ENCODE assay signal across 8 mouse cellular contexts in genomic region chr2:84662866-84663265, GRCm38 (mm10). TPM values are rescaled to one million over a fixed set of nuclear protein-coding genes. Genes with fewer than 3 reads are reported as not detected.
DNase-seq lines count a peak whose midpoint lies in the region; ATAC-seq and TF ChIP-seq lines count a peak whose summit lies in the region.
"Had no signal": no experiment of that assay in that cellular context is flagged by ENCODE, and none has a peak within 500 bp of the region (broad histone marks: within the 10 kb centered on the region; RNA-seq: fewer than 3 reads in every experiment).

No protein-coding gene starts in this region.

- no peaks in the 10 kb centered on the region for H3K36me3 ChIP-seq in intestine, postnatal 0 days (ENCODE audit: control insufficient read depth, insufficient read depth)
- no peaks in the 10 kb centered on the region for H3K36me3 ChIP-seq in intestine, embryonic 16.5 days (ENCODE audit: control insufficient read depth, insufficient read depth, low read length)
- H3K36me3 ChIP-seq in ES-E14 (ENCODE audit: control insufficient read depth, insufficient read depth, low read length, poor library complexity, severe bottlenecking): no peaks in the 10 kb centered on the region; the same call in 1 of the 2 replicates
- no peaks in the 10 kb centered on the region for H3K36me3 ChIP-seq in kidney, postnatal 0 days (ENCODE audit: insufficient read depth, low read length)

- H3K4me3 ChIP-seq in intestine, postnatal 0 days (ENCODE audit: low read depth, low read length): no peak overlapping the region
- H3K4me3 ChIP-seq in intestine, embryonic 16.5 days (ENCODE audit: low read length): no peak overlapping the region
- H3K4me3 ChIP-seq in ES-E14 (ENCODE audit: insufficient read depth in 1 of 2, low read depth in 1 of 2, low read length in 2 of 2, poor library complexity in 1 of 2, severe bottlenecking in 1 of 2): no peak overlapping the region
- no peak overlapping the region for H3K4me3 ChIP-seq in kidney, postnatal 0 days (replicated peaks; ENCODE audit: low read depth, low read length)

- no peak overlapping the region for H3K9ac ChIP-seq in intestine, postnatal 0 days (ENCODE audit: low read depth, low read length)
- H3K9ac ChIP-seq in intestine, embryonic 16.5 days (ENCODE audit: low read depth, low read length): no peak overlapping the region
- H3K9ac ChIP-seq in ES-E14 (ENCODE audit: insufficient read depth, low read depth, low read length, poor library complexity, severe bottlenecking): no peak overlapping the region
- H3K9ac ChIP-seq in kidney, postnatal 0 days (ENCODE audit: low read depth, low read length): no peak overlapping the region

- no peak for ATAC-seq in intestine, postnatal 0 days
- ATAC-seq in intestine, embryonic 16.5 days: no peak
- ATAC-seq in kidney, postnatal 0 days (replicated peaks; ENCODE audit: low FRiP score, low read depth): no peak

- peak; percentile 69 for DNase-seq in ES-E14 (ENCODE audit: low read depth, low spot score)
- DNase-seq in adrenal gland, postnatal 14 days: peak; percentile 70
- peak; percentile 62 for DNase-seq in kidney, postnatal 0 days (ENCODE audit: low spot score)
- DNase-seq in natural killer cell, adult 2 months (ENCODE audit: low spot score in 2 of 2): peak; percentile 13 to 60
- no peak for DNase-seq in layer of hippocampus, adult 11-12 months (ENCODE audit: low spot score)

- H3K9me3 ChIP-seq in intestine, postnatal 0 days (ENCODE audit: control insufficient read depth): no peaks in the 10 kb centered on the region
- H3K9me3 ChIP-seq in intestine, embryonic 16.5 days (ENCODE audit: control insufficient read depth, low read length): no peaks in the 10 kb centered on the region
- no peaks in the 10 kb centered on the region for H3K9me3 ChIP-seq in ES-E14 (ENCODE audit: control insufficient read depth, insufficient read depth, low read depth, low read length)
- no peaks in the 10 kb centered on the region for H3K9me3 ChIP-seq in kidney, postnatal 0 days (replicated peaks; ENCODE audit: low read length)

- H3K27ac ChIP-seq in intestine, postnatal 0 days (ENCODE audit: low read depth, low read length): no peak overlapping the region
- no peak overlapping the region for H3K27ac ChIP-seq in intestine, embryonic 16.5 days (ENCODE audit: low read length)
- no peak overlapping the region for H3K27ac ChIP-seq in ES-E14 (ENCODE audit: insufficient read depth, low read depth, low read length, poor library complexity, severe bottlenecking)
- H3K27ac ChIP-seq in kidney, postnatal 0 days: no peak overlapping the region
- H3K27ac ChIP-seq: macrophage had no signal

- in situ Hi-C loops in ES-E14 (cut with MboI; ENCODE audit: low sequenced_read_pairs in 2 of 2, unreplicated experiment in 2 of 2): loop anchor here in 1 of 2 experiments (10.0 kb wide), 1 partner anchor 198 kb away; no protein-coding TSS in a partner anchor

- no peak overlapping the region for H3K4me2 ChIP-seq in intestine, postnatal 0 days (replicated peaks; ENCODE audit: low read depth)
- no peak overlapping the region for H3K4me2 ChIP-seq in intestine, embryonic 16.5 days (ENCODE audit: low read depth, low read length)
- H3K4me2 ChIP-seq in kidney, postnatal 0 days (ENCODE audit: low read length): no peak overlapping the region

- peak; percentile 75 for TF ChIP-seq CTCF in intestine, postnatal 0 days (IDR thresholded peaks at IDR 0.05; ENCODE audit: low read depth)
- TF ChIP-seq CTCF in kidney, postnatal 0 days (IDR thresholded peaks at IDR 0.05; ENCODE audit: low read depth): peak; percentile 69

- 36% methylated on average over 2 of the region's 2 CpGs for WGBS in intestine, postnatal 0 days
- 33% methylated on average over 2 of the region's 2 CpGs for WGBS in intestine, embryonic 16.5 days
- WGBS in kidney, postnatal 0 days: 38% methylated on average over 2 of the region's 2 CpGs

- no peaks in the 10 kb centered on the region for H3K4me1 ChIP-seq in intestine, postnatal 0 days (replicated peaks; ENCODE audit: control insufficient read depth, insufficient read depth, low read length)
- H3K4me1 ChIP-seq in intestine, embryonic 16.5 days (ENCODE audit: control insufficient read depth, insufficient read depth, low read length): no peaks in the 10 kb centered on the region
- H3K4me1 ChIP-seq in ES-E14 (ENCODE audit: control insufficient read depth in 2 of 2, insufficient read depth in 2 of 2, low read length in 2 of 2, poor library complexity in 1 of 2): no peaks in the 10 kb centered on the region
- H3K4me1 ChIP-seq in kidney, postnatal 0 days (replicated peaks; ENCODE audit: insufficient read depth, low read length): no peaks in the 10 kb centered on the region

- no peaks in the 10 kb centered on the region for H3K27me3 ChIP-seq in intestine, postnatal 0 days (replicated peaks; ENCODE audit: control insufficient read depth, insufficient read depth, low read length)
- H3K27me3 ChIP-seq in intestine, embryonic 16.5 days (replicated peaks; ENCODE audit: control insufficient read depth, insufficient read depth, low read length): no peaks in the 10 kb centered on the region
- no peaks in the 10 kb centered on the region for H3K27me3 ChIP-seq in kidney, postnatal 0 days (ENCODE audit: insufficient read depth, low read length)

TF ChIP-seq in ES-E14, 5 proteins besides CTCF, POLR2A, EP300 and RAD21:
- TF ChIP-seq ZC3H11A (IDR thresholded peaks at IDR 0.05; ENCODE audit: borderline replicate concordance, low read depth, low read length) (peak; percentile 61; the same call in 1 of the 2 replicates), ZNF384 (IDR thresholded peaks at IDR 0.05; ENCODE audit: low read depth, low read length) (no peak)

RNA-seq across cellular contexts. Expression of gene Btbd18, which starts 4.0 kb away (rescaled TPM):
- 0.07 TPM in 1 of 2 replicates, not detected in the other for polyA plus RNA-seq in intestine, postnatal 0 days (2015; fragmentation: Nextera tagmentation; extraction: Ambion mirVana)
- polyA plus RNA-seq in intestine, embryonic 16.5 days (2015; fragmentation: Nextera tagmentation; extraction: Ambion mirVana): 0.07 and 0.12 TPM in 2 replicates
- 3.2 and 3.6 TPM in 2 replicates for total RNA-seq in ES-E14 (2012; rRNA removed)
- total RNA-seq in adrenal gland, postnatal 14 days (2021): not detected in 2 replicates
- 0.09 and 0.18 TPM in 2 replicates for polyA plus RNA-seq in kidney, postnatal 0 days (2015; fragmentation: Nextera tagmentation; extraction: Ambion mirVana)
- polyA plus RNA-seq: macrophage had no signal

RNA-seq across cellular contexts. Expression of gene Selenoh, which starts 7.7 kb away (rescaled TPM):
- polyA plus RNA-seq in intestine, postnatal 0 days (2015; fragmentation: Nextera tagmentation; extraction: Ambion mirVana): 83.4 and 90.7 TPM in 2 replicates
- polyA plus RNA-seq in intestine, embryonic 16.5 days (2015; fragmentation: Nextera tagmentation; extraction: Ambion mirVana): 184 and 206 TPM in 2 replicates
- total RNA-seq in ES-E14 (2012; rRNA removed): 546 and 589 TPM in 2 replicates
- 44.8 and 47.8 TPM in 2 replicates for total RNA-seq in adrenal gland, postnatal 14 days (2021)
- polyA plus RNA-seq in kidney, postnatal 0 days (2015; fragmentation: Nextera tagmentation; extraction: Ambion mirVana): 243 and 244 TPM in 2 replicates

RNA-seq across cellular contexts. Expression of gene Ctnnd1, which starts 12.3 kb away (rescaled TPM):
- polyA plus RNA-seq in intestine, postnatal 0 days (2015; fragmentation: Nextera tagmentation; extraction: Ambion mirVana): 45.4 and 46.1 TPM in 2 replicates
- 57.2 and 64.1 TPM in 2 replicates for polyA plus RNA-seq in intestine, embryonic 16.5 days (2015; fragmentation: Nextera tagmentation; extraction: Ambion mirVana)
- 48.2 and 51.5 TPM in 2 replicates for total RNA-seq in ES-E14 (2012; rRNA removed)
- 133 and 134 TPM in 2 replicates for total RNA-seq in adrenal gland, postnatal 14 days (2021)
- polyA plus RNA-seq in kidney, postnatal 0 days (2015; fragmentation: Nextera tagmentation; extraction: Ambion mirVana): 35.0 and 37.4 TPM in 2 replicates

RNA-seq across cellular contexts. Expression of gene Gm28635, which starts 15.0 kb away (rescaled TPM):
- polyA plus RNA-seq in intestine, postnatal 0 days (2015; fragmentation: Nextera tagmentation; extraction: Ambion mirVana): not detected in 2 replicates
- polyA plus RNA-seq in intestine, embryonic 16.5 days (2015; fragmentation: Nextera tagmentation; extraction: Ambion mirVana): not detected in 2 replicates
- total RNA-seq in ES-E14 (2012; rRNA removed): 1.1 and 2.7 TPM in 2 replicates
- total RNA-seq in adrenal gland, postnatal 14 days (2021): not detected in 2 replicates
- not detected in 2 replicates for polyA plus RNA-seq in kidney, postnatal 0 days (2015; fragmentation: Nextera tagmentation; extraction: Ambion mirVana)
- polyA plus RNA-seq: macrophage had no signal

RNA-seq across cellular contexts. Expression of gene Med19, which starts 15.3 kb away (rescaled TPM):
- 20.6 and 21.0 TPM in 2 replicates for polyA plus RNA-seq in intestine, postnatal 0 days (2015; fragmentation: Nextera tagmentation; extraction: Ambion mirVana)
- polyA plus RNA-seq in intestine, embryonic 16.5 days (2015; fragmentation: Nextera tagmentation; extraction: Ambion mirVana): 29.0 and 31.6 TPM in 2 replicates
- total RNA-seq in ES-E14 (2012; rRNA removed): 17.1 and 31.4 TPM in 2 replicates
- total RNA-seq in adrenal gland, postnatal 14 days (2021): 20.9 and 21.4 TPM in 2 replicates
- polyA plus RNA-seq in kidney, postnatal 0 days (2015; fragmentation: Nextera tagmentation; extraction: Ambion mirVana): 33.3 and 34.6 TPM in 2 replicates
